Mouse (Mus musculus) left cerebral cortex, postnatal 14 days (tissue): ENCODE measurements at regions not wholly inside any gene's neighbourhood (a gene's known extent, or its start where the extent isn't known, plus 50 kb on each side); places are given as distances from the start of the nearest gene placed in this dataset.

Source experiments
- DNase-seq, 2 experiments: peaks; one replicate each; pipeline ENCODE4 v3.0.0; 2021 to 2022; ENCODE audit warnings: low spot score in 2 of 2, mixed read lengths in 1 of 2
- intact Hi-C: fragments of 180-260 bp; cut with DNase I; formaldehyde crosslinking; loops from one replicate; pipeline ENCODE4 v1.15.1; 2025

DNA sequence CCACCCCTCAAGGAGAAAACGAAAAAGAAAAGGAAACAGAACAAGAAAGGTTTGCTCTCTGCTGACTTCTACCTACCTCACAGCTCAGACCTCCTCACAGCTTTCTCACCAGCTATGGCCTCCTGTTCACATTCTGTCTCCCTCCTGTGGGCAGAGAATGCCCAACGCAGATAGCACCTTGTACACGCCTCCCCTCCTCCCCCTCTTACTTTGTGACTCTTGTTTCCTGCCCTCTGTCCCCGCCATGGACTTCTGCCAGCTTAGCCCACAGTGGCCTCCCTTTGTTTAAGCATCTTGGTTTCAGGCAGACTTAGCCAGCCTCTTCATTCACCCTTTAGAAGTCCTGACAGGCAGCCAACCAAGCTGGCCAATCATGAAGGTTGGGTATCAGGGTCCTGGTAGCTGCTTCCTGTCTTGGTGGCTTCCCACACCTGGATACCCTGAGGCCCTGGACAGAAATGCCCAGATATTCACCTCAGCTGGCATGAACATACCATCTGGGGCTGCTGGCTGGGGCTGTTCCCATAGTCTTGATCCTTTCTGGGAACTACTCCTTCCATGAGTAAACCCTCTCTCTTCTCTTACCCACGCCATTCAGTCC is 1287.2 kb upstream of the A1bg start:
- DNase-seq, result no peak
- intact Hi-C loops, result no loop called here

DNA sequence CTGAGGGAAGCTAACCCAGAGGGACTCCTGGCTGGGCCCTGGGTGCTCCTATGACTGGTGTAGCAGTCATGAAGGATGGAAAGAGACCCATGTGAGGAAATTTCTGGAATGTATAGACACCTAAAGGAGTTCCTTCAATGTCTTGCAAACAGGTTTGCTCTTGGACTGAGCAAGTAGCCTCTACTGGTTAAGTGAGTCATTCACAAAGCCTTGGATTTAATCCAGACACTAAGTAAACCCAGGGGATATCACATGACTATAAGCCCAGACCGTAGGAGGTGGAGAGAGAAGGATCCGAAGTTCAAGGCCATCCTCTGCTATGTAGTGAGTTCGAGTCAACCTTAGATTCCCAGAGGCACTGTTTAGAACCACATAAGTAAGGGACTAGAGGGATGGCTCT is 1286.5 kb upstream of the A1bg start:
- no peak for DNase-seq
- intact Hi-C loops, result no loop called here

DNA sequence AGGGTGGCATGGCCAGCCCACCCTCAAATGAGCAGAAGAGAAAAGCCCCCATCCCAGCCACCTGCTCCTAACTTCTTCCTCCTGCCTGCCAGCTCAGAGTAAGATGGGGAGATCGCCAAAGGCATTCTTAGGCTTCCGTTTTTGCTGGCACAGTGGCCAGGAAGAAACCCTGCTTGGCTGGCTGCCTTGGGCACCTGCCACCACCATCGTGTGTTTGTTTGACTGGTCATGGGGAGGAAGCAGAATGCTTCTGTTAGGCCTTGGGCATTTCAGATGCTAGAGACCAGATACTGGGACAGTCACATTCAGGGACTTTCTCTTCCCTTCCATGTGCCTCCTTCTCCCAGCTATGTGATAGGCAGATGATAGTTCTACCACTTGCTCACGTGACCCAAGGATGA is 1283.7 kb upstream of the A1bg start:
- DNase-seq, result peak in 1 of 2 experiments; percentile 10
- intact Hi-C loops, result no loop called here

DNA sequence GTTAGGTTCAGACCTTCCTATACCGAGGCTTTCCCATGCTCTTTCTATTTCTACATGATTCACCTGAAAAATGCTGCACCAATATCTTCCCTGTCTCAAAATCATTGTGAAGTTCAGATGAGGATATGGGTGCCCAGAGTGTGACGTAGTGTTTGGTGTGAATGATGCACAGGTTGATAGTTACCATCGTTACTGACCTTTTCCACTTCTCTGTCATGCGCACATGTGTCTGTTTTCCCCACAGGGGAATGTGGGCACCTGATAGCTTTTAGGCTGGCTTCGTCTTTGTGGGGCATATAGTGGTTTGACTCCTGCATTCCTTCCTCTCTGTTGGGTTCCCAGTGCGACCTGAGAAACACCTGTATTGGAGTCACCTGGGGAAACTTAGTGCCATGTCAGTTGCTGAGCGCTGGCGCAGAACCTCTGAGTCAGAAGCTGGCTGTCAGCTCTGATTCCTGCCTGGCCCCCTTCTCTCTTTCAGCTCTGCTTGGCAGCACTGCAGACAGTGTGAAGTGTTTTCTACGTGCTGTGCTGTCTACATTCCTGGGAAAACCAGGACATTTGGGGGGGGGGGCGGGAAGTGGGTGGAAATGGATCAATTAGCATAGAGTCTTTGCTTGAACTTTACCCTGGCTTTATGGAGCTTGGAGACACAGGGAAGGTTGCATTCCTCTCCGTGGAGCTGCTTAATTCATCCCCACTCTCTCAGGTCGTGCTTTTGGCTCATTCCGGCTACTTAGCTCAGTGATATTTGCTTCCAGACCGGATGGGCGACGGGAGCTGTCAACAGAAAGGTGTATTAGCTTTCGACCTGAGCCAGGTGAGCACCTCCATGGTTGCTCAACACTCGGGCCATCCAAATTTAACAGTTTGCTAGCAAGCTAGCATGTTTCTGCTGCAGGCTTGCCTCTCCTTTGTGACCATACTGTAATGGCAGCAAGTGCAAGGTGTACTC is 1281.4 kb upstream of the A1bg start:
- intact Hi-C loops, result no loop called here
- no peak for DNase-seq

DNA sequence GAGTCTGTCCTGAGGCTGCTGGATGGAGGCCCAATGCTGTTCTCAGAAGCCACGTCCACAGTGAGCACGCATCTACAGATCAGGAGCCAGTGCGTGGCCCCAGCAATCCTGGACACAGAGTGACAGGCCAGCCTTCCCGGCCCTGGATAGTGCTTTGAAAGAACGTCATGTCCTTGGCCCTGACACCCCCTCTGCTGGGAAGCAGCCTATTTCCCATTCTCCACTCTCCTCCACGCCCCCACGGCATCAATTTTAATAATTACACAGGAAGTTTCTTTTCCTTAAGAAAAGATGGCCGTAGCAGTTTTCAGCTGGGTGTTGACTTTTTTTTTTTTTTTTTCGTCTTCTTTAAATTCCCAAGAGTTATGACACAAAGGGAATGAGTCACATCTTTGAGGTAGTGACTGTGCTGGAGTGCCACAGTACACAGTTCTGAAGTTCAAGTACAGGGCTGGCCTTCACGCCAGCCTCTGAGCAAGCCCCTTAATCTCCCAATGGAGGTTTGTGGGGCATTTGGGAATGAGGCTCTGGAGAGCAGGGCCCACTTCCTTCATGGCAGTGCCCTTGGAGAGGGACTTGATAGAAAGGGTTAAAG is 1280.1 kb upstream of the A1bg start:
- DNase-seq, result no peak
- intact Hi-C loops, result no loop called here

DNA sequence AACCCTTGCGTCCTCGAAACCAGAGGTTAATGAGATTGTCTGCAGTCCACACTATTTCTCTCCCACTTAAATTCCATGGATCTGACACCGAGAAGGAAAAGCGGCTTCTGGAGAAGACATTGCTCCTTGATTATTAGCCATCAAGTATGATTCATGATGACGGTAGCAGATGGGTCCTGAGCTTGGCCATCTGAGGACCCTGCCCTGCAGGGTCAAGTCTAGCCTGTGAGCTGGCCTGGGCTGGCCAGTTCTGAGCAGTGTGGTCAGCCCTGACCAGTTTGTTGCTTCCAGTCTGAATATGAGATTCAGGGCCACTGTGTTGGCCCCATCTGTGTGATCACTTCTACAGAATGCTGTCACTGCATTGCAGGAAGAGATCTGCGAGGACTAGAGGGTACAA is 1275.9 kb upstream of the A1bg start:
- no peak for DNase-seq
- intact Hi-C loops, result no loop called here

DNA sequence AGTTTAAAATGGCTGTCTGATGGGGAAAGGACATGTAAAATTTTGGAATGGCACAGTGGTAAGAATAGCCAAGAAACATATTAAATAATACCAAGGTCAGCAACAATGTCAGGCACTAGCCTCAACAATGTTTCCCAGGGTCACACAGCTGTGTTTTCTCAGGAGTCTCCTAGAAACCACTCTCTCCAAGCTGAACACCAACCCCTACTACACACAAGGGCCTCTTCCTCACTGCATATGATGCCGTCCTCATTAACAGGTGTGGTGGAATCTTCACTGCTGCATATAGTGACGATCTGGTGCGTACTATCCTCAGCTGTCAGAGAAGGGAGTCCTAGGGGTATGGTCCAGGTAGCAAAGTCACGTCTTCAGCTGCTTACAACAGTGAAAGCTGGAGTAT is 1275.4 kb upstream of the A1bg start:
- DNase-seq, result no peak
- intact Hi-C loops, result no loop called here

DNA sequence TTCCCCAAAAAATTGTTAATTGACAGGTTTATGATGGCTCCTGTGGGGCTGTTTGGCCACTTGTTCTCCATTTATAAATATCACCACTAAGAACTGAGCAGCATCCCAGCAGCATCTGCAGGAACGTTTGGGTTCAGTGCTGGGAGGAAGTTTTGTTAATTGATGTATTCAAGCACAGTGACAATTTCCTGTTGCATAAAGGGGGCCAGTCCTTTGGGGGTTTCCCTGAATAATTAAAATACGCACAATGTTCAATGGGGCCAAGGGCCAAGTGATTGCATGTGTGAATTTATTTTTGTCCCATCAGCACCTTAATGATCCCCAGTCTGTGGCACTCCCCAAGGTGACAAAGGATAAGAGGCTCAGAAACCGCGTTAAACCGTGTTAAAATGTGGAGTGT is 1272.6 kb upstream of the A1bg start:
- DNase-seq, result no peak
- intact Hi-C loops, result no loop called here

DNA sequence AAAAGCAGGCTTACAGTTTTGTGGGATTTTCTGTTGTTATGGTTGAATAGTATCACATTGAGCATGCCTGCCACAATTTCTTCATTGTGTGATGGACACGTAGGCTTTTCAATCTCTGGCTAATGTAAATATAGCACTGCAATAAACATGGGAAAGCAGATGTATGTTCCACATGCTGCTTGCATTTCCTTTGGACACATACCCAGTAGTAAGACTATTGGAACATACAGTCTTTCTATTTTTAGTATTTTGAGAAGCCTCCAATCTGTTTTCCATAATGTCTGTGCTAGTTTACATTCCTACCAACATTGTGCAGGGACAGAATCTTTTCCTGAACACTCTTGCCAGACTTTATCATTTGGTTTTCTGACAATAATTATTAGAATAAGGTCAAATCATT is 1269.9 kb upstream of the A1bg start:
- intact Hi-C loops, result no loop called here

DNA sequence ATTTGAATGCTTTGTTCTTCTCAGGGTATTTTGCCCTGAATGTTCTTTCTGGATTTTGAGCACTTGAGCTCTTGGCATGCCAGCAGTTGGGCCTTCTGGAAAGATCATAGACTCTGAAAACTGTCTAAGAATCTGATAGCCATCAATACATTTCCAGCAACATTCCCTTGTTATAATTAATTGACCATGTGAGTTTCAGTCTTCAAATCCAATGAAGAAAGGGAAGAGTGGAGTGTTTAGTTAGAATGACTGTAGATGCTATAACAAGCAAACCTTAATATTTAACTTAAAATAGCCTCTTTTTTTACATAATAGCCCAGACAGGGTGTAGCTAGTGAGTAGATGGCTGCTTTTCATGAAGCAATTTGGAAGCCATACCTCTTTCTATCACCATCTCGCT is 1268.8 kb upstream of the A1bg start:
- DNase-seq, result no peak

More for the DNA sequence above, 1269.9 kb upstream of the A1bg start:
- peak in 1 of 2 experiments; percentile 10 for DNase-seq

DNA sequence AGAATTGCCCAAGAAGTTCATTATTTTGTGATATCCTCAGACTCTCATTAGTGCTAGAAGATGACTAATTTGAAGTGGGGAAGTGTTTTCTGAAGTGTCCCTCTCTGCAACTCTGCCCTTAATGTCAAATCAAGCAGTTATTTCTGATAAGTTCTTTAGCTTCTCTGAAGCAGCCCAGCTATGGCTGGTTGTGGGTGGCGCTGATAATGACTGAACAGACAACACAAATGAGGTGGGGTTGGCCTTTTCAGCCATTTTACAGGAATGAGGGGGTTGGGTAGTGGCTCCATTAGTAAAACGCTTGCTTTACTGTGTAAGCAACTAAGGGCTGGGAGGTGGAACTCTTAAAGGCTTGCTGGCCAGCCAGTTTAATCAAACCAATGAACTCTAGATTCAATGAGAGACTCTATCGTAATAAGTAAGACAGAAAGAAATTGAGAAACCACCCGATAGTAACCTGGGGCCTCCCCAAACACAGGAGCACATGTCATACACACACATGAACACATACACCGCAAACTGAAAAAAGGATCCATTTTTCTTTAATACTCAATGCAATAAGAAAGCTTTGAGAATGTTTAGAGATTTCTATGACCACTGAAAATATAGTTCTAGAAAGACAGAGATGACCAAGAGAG is 1268.3 kb upstream of the A1bg start:
- DNase-seq, result no peak

More for the DNA sequence above, 1268.8 kb upstream of the A1bg start:
- intact Hi-C loops, result no loop called here

DNA sequence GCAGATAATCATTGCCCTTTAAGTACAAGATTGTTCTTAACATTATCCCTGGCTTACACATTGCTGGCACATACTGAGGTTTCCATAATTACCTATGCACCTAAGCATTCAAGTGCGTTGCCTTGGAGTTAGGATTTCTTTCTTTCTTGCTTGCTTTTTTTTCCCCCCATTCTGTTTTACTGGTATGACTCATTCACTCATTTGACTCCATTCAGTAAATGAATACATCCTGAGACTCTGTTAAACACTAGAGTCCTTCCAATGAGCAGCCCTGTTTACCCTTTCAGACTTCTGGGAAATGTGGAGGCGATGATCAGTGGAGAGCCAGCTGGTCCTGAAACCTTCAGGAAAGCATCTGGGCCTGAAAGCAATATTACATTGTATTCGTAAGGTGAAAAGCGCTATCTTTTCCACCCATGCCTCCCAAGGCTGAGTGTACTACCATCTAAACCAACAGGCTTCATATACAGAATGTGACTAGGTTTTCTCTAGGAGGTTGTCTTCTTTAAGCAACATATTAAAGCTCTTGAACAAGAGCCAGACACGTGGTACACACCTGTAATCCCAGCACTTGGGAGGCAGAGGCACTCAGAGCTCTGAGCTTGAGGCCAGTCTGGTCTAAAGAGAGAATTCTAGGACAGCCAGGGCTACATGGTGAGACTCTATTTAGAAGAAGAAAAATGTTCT is 1267.6 kb upstream of the A1bg start:
- peak in 1 of 2 experiments; percentile 9 for DNase-seq
- intact Hi-C loops, result no loop called here

More for the DNA sequence above, 1268.3 kb upstream of the A1bg start:
- intact Hi-C loops, result no loop called here

DNA sequence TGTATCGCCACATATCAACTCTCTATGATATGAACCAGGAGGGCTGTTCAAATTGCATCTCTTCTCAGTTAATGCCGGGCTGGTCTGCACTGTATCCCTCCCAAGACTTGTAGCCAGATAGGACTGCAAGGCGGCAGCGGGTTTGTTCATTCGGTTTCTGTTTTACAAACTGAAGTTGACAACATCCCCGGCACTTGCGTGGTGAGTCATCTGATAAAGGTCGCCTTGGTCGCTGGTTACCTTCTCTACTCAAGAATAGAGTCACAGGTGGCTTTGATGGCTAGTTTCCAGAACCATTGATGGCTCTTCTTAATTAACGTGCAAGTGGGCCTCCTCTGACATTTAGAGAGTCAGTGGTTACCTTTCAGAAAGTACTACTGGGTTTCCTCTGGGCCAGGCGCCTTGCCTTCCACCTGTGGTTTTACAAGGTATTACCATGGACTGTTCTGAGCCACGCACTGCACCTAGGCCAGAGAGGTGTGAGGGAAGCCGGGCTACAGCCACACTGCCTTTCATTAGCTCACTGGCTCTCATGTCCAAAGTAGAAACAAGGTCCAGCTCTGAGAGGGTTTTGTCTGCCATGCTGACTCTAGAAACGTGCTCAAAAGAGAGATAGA is 1266.9 kb upstream of the A1bg start:
- intact Hi-C loops, result no loop called here
- no peak for DNase-seq

DNA sequence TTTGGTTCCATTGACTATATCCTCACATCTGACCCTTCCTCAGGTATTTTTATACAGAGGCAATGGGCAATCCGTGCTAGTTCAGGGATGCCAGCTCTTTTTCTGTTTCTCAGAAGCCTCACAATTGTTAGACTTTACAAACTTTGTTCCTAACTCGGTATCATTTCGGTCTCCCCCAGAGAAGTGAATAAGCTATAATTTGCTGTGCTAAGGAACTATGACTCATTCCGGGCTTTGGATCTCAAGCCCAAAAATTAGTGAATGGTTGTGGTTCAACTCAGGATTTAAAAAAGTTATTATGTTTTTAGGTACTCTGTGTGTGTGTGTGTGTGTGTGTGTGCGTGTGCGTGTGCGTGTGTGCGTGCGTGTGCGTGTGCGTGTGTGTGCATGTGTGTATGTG is 1263.7 kb upstream of the A1bg start:
- DNase-seq, result no peak
- intact Hi-C loops, result no loop called here

DNA sequence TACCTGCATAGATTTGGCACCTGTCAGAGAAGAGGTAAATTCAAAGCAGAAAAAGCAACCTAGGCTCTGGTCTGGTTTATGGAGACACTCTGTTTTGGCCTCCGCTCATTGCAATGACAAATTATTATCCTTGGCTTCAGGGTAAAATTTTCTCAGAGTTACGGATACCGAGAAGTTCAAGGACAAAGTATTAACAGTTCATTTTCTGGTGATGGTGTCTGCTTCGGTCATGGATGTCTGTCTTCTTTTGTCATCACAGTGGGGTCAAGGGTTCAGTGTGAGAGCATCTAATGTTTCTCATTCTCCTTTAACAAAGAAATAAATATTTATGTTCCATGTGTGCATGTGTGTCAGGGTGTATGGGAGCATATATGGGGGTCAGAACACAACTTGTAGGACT is 1261.0 kb upstream of the A1bg start:
- intact Hi-C loops, result no loop called here
- no peak for DNase-seq

DNA sequence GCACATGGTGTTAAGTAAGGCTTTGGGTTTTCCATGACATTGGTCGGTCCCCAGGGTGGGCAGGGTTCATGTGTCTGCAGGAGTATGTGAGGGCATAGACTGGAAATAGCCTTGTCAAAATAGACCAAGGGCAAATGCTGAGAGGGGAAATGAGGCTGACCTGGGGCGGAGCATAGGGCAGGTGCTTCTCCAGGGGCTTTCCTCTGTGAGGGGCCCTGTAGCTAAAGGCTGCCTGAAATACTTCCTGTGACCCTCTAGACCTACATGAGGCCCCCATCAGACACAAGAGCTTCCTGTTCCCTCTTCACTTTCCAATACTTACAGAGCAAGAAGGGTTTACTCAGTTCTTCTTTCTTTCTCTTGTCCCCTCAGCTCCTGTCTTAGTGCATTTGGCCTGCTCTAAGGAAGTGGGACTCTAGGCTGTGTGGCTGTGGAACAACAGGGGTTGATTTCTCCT is 1258.7 kb upstream of the A1bg start:
- no peak for DNase-seq
- intact Hi-C loops, result no loop called here

DNA sequence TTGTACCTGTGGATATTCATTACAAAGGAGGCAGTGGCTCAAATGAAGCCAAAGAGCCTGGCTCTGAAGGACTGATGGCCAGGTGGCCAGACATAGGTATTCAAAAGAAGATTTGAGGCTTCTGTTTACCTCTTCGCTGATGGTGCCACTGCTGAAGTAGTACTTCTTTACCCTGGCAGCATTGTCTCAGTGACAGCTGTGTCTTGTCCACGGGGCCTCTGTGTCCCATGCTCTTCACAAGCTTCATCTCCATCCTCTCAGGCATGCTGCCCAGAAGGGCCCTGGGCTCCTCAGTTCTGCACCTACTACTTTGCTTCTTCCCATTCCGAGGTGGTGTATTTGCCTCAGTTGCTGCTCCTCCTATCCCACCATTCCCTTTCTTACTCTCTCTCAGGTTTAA is 1257.9 kb upstream of the A1bg start:
- intact Hi-C loops, result no loop called here
- DNase-seq, result no peak

DNA sequence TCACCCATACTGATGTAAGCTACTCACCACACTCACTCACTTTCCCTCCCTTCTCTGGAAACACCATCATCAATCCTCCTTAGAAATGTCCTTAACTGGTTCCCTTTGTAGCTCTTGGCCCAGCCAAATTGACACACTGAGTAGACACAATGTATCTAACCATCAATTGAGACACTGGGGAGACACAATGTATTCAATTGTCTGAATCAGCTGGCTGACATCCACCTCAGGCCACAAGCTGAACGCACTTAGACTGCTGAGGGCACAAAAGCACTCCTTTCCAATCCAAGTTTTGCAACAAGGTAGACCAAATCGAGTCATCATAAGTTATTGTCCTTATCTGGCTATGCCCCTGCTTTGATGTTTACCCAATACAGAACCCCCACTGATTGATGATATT is 1257.0 kb upstream of the A1bg start:
- intact Hi-C loops, result no loop called here
- DNase-seq, result no peak

DNA sequence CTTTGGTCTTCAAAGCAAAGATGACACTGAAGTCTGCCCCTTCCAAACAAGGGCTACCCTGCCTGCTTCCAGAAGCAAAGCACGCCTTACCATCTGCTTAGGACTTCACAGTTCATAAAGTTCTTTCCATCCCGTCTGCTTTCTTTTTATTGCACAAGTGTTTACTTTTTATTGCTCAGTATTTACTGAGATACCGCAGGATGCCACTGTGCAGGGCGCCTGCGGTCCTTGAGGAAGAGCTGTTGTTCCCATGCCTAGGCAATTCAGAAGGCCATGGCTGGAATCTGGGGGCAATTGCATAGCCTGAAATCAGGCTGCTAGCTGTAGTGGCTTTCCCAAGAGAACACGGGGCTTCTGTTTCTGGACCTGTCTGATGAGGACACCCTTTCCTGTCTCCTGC is 1255.8 kb upstream of the A1bg start:
- intact Hi-C loops, result no loop called here
- DNase-seq, result no peak
